In the genomic region with DNA sequence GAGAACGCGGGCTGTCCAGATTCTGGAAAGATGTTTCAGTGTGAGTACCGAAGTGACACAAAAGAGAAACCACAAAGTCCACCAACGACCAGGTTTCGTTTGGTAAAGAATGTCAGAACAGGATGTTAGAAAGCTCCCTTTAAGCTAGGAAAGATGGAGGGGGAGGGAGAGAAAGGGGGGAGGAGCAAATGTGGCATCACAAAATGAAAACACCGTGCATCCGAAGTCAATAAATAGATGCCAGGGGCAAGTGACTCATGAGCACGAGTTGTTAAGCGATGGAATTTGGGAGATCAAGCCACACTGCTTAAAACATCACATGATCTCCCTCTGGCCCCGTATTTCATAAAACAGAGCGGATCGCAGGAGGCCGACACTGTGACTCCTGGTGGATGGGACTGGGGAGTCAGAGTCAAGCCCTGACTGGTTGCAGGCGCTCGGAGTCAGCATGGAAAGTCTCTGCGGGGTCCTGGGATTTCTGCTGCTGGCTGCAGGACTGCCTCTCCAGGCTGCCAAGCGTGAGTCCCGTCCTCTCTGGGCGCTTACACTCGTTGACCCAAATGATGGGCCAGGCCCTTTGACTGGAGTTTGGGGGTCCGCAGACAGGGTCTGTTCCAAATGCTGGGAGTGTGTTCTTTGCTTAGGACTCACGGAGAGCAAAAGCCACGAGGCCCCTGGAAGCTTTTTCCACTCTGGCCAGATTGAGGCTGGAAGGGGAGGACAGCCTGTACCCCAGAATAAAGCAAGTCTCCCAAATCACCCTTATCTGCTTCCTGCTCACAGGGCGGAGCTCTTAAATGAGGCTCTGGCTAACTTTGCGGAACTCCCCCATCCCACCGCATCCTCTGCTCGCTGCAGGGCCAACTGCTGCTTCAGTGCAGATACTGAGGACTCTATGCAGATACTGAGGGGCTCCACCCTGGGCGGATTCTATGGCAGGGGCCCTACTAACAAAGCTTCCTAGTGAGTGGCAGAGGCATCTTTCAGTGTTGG, we compare ENCODE assay signal across 8 mouse cellular contexts. TPM values are rescaled to one million over a fixed set of nuclear protein-coding genes. Genes with fewer than 3 reads are reported as not detected.
DNase-seq lines count a peak whose midpoint lies in the region; ATAC-seq and TF ChIP-seq lines count a peak whose summit lies in the region.

Gene Gpnmb, plus strand, starts transcription at position 272 of the 993 bp plus-strand sequence.

- H3K27ac ChIP-seq in midbrain, embryonic 12.5 days (replicated peaks), result no peak within 1 kb of the TSS
- no peak within 1 kb of the TSS for H3K27ac ChIP-seq in midbrain, postnatal 0 days (ENCODE audit: low read depth, low read length)
- no peak within 1 kb of the TSS for H3K27ac ChIP-seq in hindbrain, embryonic 14.5 days
- peak within 1 kb of the TSS; percentile 99 for H3K27ac ChIP-seq in macrophage

- no peak for DNase-seq in midbrain, postnatal 0 days (ENCODE audit: low spot score)
- no peak for DNase-seq in hindbrain, embryonic 14.5 days (ENCODE audit: low spot score)
- DNase-seq in frontal cortex, postnatal 25 days (ENCODE audit: low spot score in 2 of 2), result no peak
- no peak for DNase-seq in yolk sac, embryonic 10.5 days (ENCODE audit: low spot score)
- DNase-seq in left cerebral cortex, adult 18-20 months (ENCODE audit: low spot score in 2 of 2), result no peak

- no peak for TF ChIP-seq CTCF in midbrain, postnatal 0 days (IDR thresholded peaks at IDR 0.05)

- H3K4me3 ChIP-seq in midbrain, embryonic 12.5 days, result no peak within 1 kb of the TSS
- H3K4me3 ChIP-seq in midbrain, postnatal 0 days (ENCODE audit: low read depth, low read length), result no peak within 1 kb of the TSS
- H3K4me3 ChIP-seq in hindbrain, embryonic 14.5 days (replicated peaks; ENCODE audit: low read length), result no peak within 1 kb of the TSS
- peak within 1 kb of the TSS; percentile 81 for H3K4me3 ChIP-seq in macrophage (ENCODE audit: inconsistent target)

- H3K79me2 ChIP-seq in macrophage (ENCODE audit: inconsistent target), result peaks cover 85% of the 10 kb centered on the region

- peak within 1 kb of the TSS; percentile 29 for H3K4me2 ChIP-seq in midbrain, embryonic 12.5 days (replicated peaks)
- H3K4me2 ChIP-seq in midbrain, postnatal 0 days (ENCODE audit: low read depth, low read length, poor library complexity, severe bottlenecking), result no peak within 1 kb of the TSS
- H3K4me2 ChIP-seq in hindbrain, embryonic 14.5 days (replicated peaks), result peak within 1 kb of the TSS; percentile 9; the same call in 1 of the 2 replicates

- H3K9ac ChIP-seq in midbrain, embryonic 12.5 days (replicated peaks), result no peak within 1 kb of the TSS
- no peak within 1 kb of the TSS for H3K9ac ChIP-seq in midbrain, postnatal 0 days (replicated peaks; ENCODE audit: low read length, poor library complexity, severe bottlenecking)
- no peak within 1 kb of the TSS for H3K9ac ChIP-seq in hindbrain, embryonic 14.5 days

- peaks cover 26% of the 10 kb centered on the region for H3K27me3 ChIP-seq in midbrain, embryonic 12.5 days
- H3K27me3 ChIP-seq in midbrain, postnatal 0 days (ENCODE audit: insufficient read depth, low read length), result peaks cover 6% of the 10 kb centered on the region; the same call in 1 of the 2 replicates
- H3K27me3 ChIP-seq in hindbrain, embryonic 14.5 days (ENCODE audit: control insufficient read depth, insufficient read depth, low read length), result no peaks in the 10 kb centered on the region

- no peak for ATAC-seq in midbrain, embryonic 12.5 days (ENCODE audit: low FRiP score, low read depth)
- ATAC-seq in midbrain, postnatal 0 days (ENCODE audit: low FRiP score), result no peak
- peak; percentile 86 for ATAC-seq in common myeloid progenitor, adult 5-6 weeks (replicated peaks; ENCODE audit: low read depth, poor library complexity, severe bottlenecking)
- no peak for ATAC-seq in hindbrain, embryonic 14.5 days (ENCODE audit: low FRiP score)

- no peaks in the 10 kb centered on the region for H3K36me3 ChIP-seq in midbrain, embryonic 12.5 days
- no peaks in the 10 kb centered on the region for H3K36me3 ChIP-seq in midbrain, postnatal 0 days (ENCODE audit: insufficient read depth, low read length)
- H3K36me3 ChIP-seq in hindbrain, embryonic 14.5 days (replicated peaks; ENCODE audit: control insufficient read depth, insufficient read depth), result no peaks in the 10 kb centered on the region
- H3K36me3 ChIP-seq in macrophage (ENCODE audit: inconsistent target), result no peaks in the 10 kb centered on the region

- 41% methylated on average over 28 of the region's 28 CpGs for WGBS in midbrain, embryonic 12.5 days
- WGBS in midbrain, postnatal 0 days, result 46% methylated on average over 28 of the region's 28 CpGs
- 45% methylated on average over 28 of the region's 28 CpGs for WGBS in hindbrain, embryonic 14.5 days
- 20% methylated on average over 28 of the region's 28 CpGs for WGBS in macrophage (ENCODE audit: missing documents)

- H3K9me3 ChIP-seq in midbrain, embryonic 12.5 days, result no peaks in the 10 kb centered on the region
- no peaks in the 10 kb centered on the region for H3K9me3 ChIP-seq in midbrain, postnatal 0 days (ENCODE audit: low read length)
- H3K9me3 ChIP-seq in hindbrain, embryonic 14.5 days (ENCODE audit: control insufficient read depth, low read length), result no peaks in the 10 kb centered on the region

- 0 out of 2 replicates have a peak, but pooled peaks cover 6% of the 10 kb centered on the region for H3K4me1 ChIP-seq in midbrain, embryonic 12.5 days
- H3K4me1 ChIP-seq in midbrain, postnatal 0 days (ENCODE audit: insufficient read depth, low read length), result no peaks in the 10 kb centered on the region; the same call in 1 of the 2 replicates
- no peaks in the 10 kb centered on the region for H3K4me1 ChIP-seq in hindbrain, embryonic 14.5 days (replicated peaks; ENCODE audit: control insufficient read depth, insufficient read depth, low read length)

RNA-seq across cellular contexts. Expression of gene Gpnmb, which starts in this region (rescaled TPM):
- 0.20 and 0.30 TPM in 2 replicates for polyA plus RNA-seq in midbrain, embryonic 12.5 days (2016; fragmentation: Nextera tagmentation; extraction: Ambion mirVana)
- total RNA-seq in midbrain, postnatal 0 days (2014; rRNA removed), result 0.38 and 1.5 TPM in 2 replicates
- polyA plus RNA-seq in midbrain, postnatal 0 days (2015; fragmentation: Nextera tagmentation; extraction: Ambion mirVana), result 0.40 and 0.77 TPM in 2 replicates
- total RNA-seq in common myeloid progenitor, adult 5-6 weeks (2017), result 0.27 TPM in 1 of 2 replicates, not detected in the other
- 0.22 and 0.32 TPM in 2 replicates for polyA plus RNA-seq in hindbrain, embryonic 14.5 days (2014; fragmentation: Nextera tagmentation; extraction: Ambion mirVana)
- 1,000 to 10,000 TPM; 1,267 to 6,629 (median 3,617) TPM for total RNA-seq in macrophage (2018; cell fraction: chromatin; rRNA removed)
- over 10,000 TPM in 5 of 26 experiments, 1,000 to 10,000 TPM in 21; 4,123 to 12,103 (median 7,089) TPM for total RNA-seq in macrophage (2018; cell fraction: cytosol; rRNA removed)
- over 10,000 TPM in 11 of 26 experiments, 1,000 to 10,000 TPM in 15; 3,188 to 14,258 (median 7,841) TPM for total RNA-seq in macrophage (2018; cell fraction: nucleus; rRNA removed)
- polyA plus RNA-seq in macrophage (2018), result 10,016 to 46,211 TPM (median 10,775 TPM) in 3 replicates
- total RNA-seq in left cerebral cortex, adult 18-20 months (2021), result 1 to 10 TPM; 1.9 to 2.8 TPM

Comparison
In these comparisons a context has a peak if more than half of its experiments do, and no peak if none do; other contexts are left out.
1. RNA of gene Gpnmb (polyA plus RNA-seq): 10,016 to 46,211 TPM in macrophage; 0.40 to 0.77 TPM in midbrain, postnatal 0 days, 0.22 to 0.32 TPM in hindbrain, embryonic 14.5 days and 0.20 to 0.30 TPM in midbrain, embryonic 12.5 days; every median in the first group is over 1,000 times any median in the second.
2. Peak in ATAC-seq in common myeloid progenitor, adult 5-6 weeks; RNA of the gene not detected or under 1 TPM.